ENCODE assay signal across 8 mouse cellular contexts in the genomic region with DNA sequence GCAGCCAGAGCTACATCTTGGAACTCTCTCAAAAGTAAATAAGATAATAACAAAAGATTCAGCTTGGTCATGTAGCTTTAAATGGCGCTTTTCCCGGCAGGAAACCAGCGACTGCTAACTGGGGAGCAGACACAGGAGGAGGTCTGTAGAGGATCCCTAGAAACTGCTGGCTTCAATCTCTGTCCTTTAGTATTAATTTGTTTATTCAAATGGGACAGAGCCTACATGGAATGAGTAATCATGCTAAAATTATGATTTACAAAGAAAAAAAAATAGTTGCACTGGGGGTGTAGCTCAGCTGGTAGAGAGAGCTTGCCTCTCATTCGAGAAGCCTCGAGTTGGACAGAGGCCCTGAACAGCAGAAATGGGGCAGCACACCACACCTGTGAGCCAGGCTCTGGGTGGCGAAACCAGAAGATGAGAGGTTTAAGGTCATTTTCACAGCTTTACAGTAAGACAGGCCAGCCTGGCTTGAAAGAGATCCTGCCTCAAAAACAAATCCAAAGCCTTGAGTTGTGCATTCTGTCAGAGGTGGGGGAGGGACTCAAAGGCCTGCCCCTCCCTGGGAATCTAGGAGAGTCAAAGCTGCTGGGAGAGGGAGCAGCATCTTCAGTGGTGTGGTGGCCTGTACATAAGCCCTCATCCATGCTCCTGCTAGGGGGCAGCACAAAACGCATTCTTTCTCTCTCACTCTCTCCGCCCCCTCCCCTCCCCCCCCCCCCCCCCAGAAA. TPM values are rescaled to one million over a fixed set of nuclear protein-coding genes. Genes with fewer than 3 reads are reported as not detected.
DNase-seq lines count a peak whose midpoint lies in the region; ATAC-seq lines count a peak whose summit lies in the region.

No protein-coding gene starts in this region.

- H3K4me2 ChIP-seq in stomach, embryonic 14.5 days (replicated peaks; ENCODE audit: low read depth, low read length) = no peak overlapping the region
- H3K4me2 ChIP-seq in midbrain, embryonic 13.5 days (replicated peaks) = no peak overlapping the region

- WGBS in stomach, embryonic 14.5 days = 35% methylated on average over 8 of the region's 8 CpGs
- WGBS in midbrain, embryonic 13.5 days = 65% methylated on average over 8 of the region's 8 CpGs

- H3K27me3 ChIP-seq in stomach, embryonic 14.5 days (ENCODE audit: control insufficient read depth, insufficient read depth, low read length) = no peaks in the 10 kb centered on the region
- H3K27me3 ChIP-seq in midbrain, embryonic 13.5 days = no peaks in the 10 kb centered on the region

- H3K4me3 ChIP-seq in stomach, embryonic 14.5 days (ENCODE audit: low read depth, low read length) = no peak overlapping the region
- H3K4me3 ChIP-seq in midbrain, embryonic 13.5 days (replicated peaks) = no peak overlapping the region

- no peak overlapping the region for H3K9ac ChIP-seq in stomach, embryonic 14.5 days (replicated peaks; ENCODE audit: low read depth, low read length)
- H3K9ac ChIP-seq in midbrain, embryonic 13.5 days (replicated peaks) = no peak overlapping the region

- 0 out of 2 replicates have a peak, but pooled peaks cover 9% of the 10 kb centered on the region for H3K4me1 ChIP-seq in stomach, embryonic 14.5 days (ENCODE audit: control insufficient read depth, insufficient read depth, low read length)
- H3K4me1 ChIP-seq in midbrain, embryonic 13.5 days (replicated peaks) = peaks cover 4% of the 10 kb centered on the region

- peak overlapping the region; percentile 75 for H3K27ac ChIP-seq in stomach, embryonic 14.5 days (ENCODE audit: low read length)
- H3K27ac ChIP-seq in midbrain, embryonic 13.5 days = no peak overlapping the region; the same call in 1 of the 2 replicates

- 0 out of 2 replicates have a peak, but pooled peaks cover 5% of the 10 kb centered on the region for H3K9me3 ChIP-seq in stomach, embryonic 14.5 days (ENCODE audit: control insufficient read depth, low read depth, low read length)
- H3K9me3 ChIP-seq in midbrain, embryonic 13.5 days = peaks cover 6% of the 10 kb centered on the region; the same call in 1 of the 2 replicates

- peaks cover 42% of the 10 kb centered on the region for H3K36me3 ChIP-seq in stomach, embryonic 14.5 days (ENCODE audit: control insufficient read depth, insufficient read depth, low read length)
- H3K36me3 ChIP-seq in midbrain, embryonic 13.5 days = peaks cover 42% of the 10 kb centered on the region

- DNase-seq in frontal cortex, postnatal 25 days (ENCODE audit: low spot score in 2 of 2) = no peak
- peak; percentile 52 for DNase-seq in right cerebral cortex, adult 18-20 months
- no peak for DNase-seq in right cerebral cortex, postnatal 10 days (ENCODE audit: low spot score in 2 of 2)
- DNase-seq in kidney, postnatal 14 days = peak; percentile 38
- DNase-seq in gastrocnemius, postnatal 10 days = no peak

- ATAC-seq in frontal cortex, adult (ENCODE audit: low TSS enrichment) = peak; percentile 21; the same call in 1 of the 2 replicates
- no peak for ATAC-seq in stomach, embryonic 14.5 days (ENCODE audit: insufficient number of reproducible peaks, insufficient read depth, low FRiP score, low read depth)
- ATAC-seq in midbrain, embryonic 13.5 days = no peak

RNA-seq across cellular contexts. Expression of gene Baz1b, which starts 3.8 kb away (rescaled TPM):
- polyA plus RNA-seq in stomach, embryonic 14.5 days (2014; fragmentation: Nextera tagmentation; extraction: Ambion mirVana) = 60.3 and 60.7 TPM in 2 replicates
- 10 to 100 TPM; 29.0 to 39.2 TPM for total RNA-seq in gastrocnemius, postnatal 10 days (2021)
- polyA plus RNA-seq in midbrain, embryonic 13.5 days (2015; fragmentation: Nextera tagmentation; extraction: Ambion mirVana) = 40.0 and 44.3 TPM in 2 replicates

RNA-seq across cellular contexts. Expression of gene Bcl7b, which starts 15.2 kb away (rescaled TPM):
- polyA plus RNA-seq in stomach, embryonic 14.5 days (2014; fragmentation: Nextera tagmentation; extraction: Ambion mirVana) = 45.1 and 48.9 TPM in 2 replicates
- 10 to 100 TPM; 28.4 to 28.9 TPM for total RNA-seq in gastrocnemius, postnatal 10 days (2021)
- polyA plus RNA-seq in midbrain, embryonic 13.5 days (2015; fragmentation: Nextera tagmentation; extraction: Ambion mirVana) = 49.6 and 51.2 TPM in 2 replicates

RNA-seq across cellular contexts. Expression of gene Tbl2, which starts 33.8 kb away (rescaled TPM):
- 24.8 and 28.5 TPM in 2 replicates for polyA plus RNA-seq in stomach, embryonic 14.5 days (2014; fragmentation: Nextera tagmentation; extraction: Ambion mirVana)
- 10 to 100 TPM; 13.6 to 16.8 TPM for total RNA-seq in gastrocnemius, postnatal 10 days (2021)
- 13.7 and 14.3 TPM in 2 replicates for polyA plus RNA-seq in midbrain, embryonic 13.5 days (2015; fragmentation: Nextera tagmentation; extraction: Ambion mirVana)

Comparison
In these comparisons a context has a peak if more than half of its experiments do, and no peak if none do; other contexts are left out.
1. DNase-seq: peak in right cerebral cortex, adult 18-20 months (single experiment) and kidney, postnatal 14 days (single experiment); none in frontal cortex, postnatal 25 days (0 of 2), right cerebral cortex, postnatal 10 days (0 of 2) and gastrocnemius, postnatal 10 days (single experiment).